Mouse (Mus musculus) heart, postnatal 36 days (tissue): ENCODE data around the gene Dct. TPM values are rescaled to one million over a fixed set of nuclear protein-coding genes. Genes with fewer than 3 reads are reported as not detected.

Source experiments
- total RNA-seq, 2 experiments: library from RNA; stranded (reverse); gene quantifications; 2 replicates each; pipeline ENCODE4 v1.2.3; 2021

Gene Dct
- total RNA-seq, 2 experiments from 2014 or later, result 2.7 to 2.9 TPM

Other genes with a start within 250 kb of the Dct start
- 1 to 10 TPM; 9.2 to 9.6 TPM for gene Tgds, start 80.5 kb upstream of the Dct start, total RNA-seq
- 10 to 100 TPM; 20.8 to 21.3 TPM for gene Gpr180, start 84.9 kb upstream of the Dct start, total RNA-seq
- not detected for gene Sox21, start 184.8 kb upstream of the Dct start, total RNA-seq
- not detected for gene Gm9376, start 214.7 kb upstream of the Dct start, total RNA-seq